Mouse (Mus musculus) CH12.LX (cell line): ENCODE measurements around the gene Slc27a1. TPM values are rescaled to one million over a fixed set of nuclear protein-coding genes. Genes with fewer than 3 reads are reported as not detected.

Experiments used
- DNase-seq: peaks from one replicate; pipeline ENCODE4 v3.0.0-alpha.2; 2013; ENCODE audit errors: extremely low read depth
- H3K27ac ChIP-seq: 2 replicates; pipeline ENCODE4 v1.5.1; 2012; ENCODE audit warnings: low read depth, mild to moderate bottlenecking, control low read depth, moderate library complexity; ENCODE audit not compliant: insufficient read depth
- H3K27me3 ChIP-seq: replicated peaks from 2 replicates; pipeline ENCODE3; 2012; ENCODE audit warnings: inconsistent platforms
- H3K36me3 ChIP-seq, 2 experiments: replicated peaks in 1 of 2; 2 replicates each; pipeline versions ENCODE3 to v1.6.1; 2012; ENCODE audit warnings: inconsistent platforms in 1 of 2, low read length in 1 of 2, mild to moderate bottlenecking in 1 of 2, mixed read lengths in 1 of 2, moderate library complexity in 1 of 2; ENCODE audit not compliant: control insufficient read depth in 1 of 2, insufficient read depth in 1 of 2
- H3K4me1 ChIP-seq, 2 experiments: 2 replicates each; pipeline ENCODE4 v1.6.1; 2012; ENCODE audit warnings: inconsistent platforms in 1 of 2, moderate library complexity in 1 of 2; ENCODE audit not compliant: insufficient read depth in 2 of 2, control insufficient read depth in 1 of 2
- H3K4me2 ChIP-seq: 2 replicates; pipeline ENCODE4 v1.6.1; 2012; ENCODE audit warnings: low read depth, mild to moderate bottlenecking, control low read depth; ENCODE audit not compliant: poor library complexity, insufficient read depth, severe bottlenecking
- H3K4me3 ChIP-seq, 3 experiments: fragments of 150-350 bp in 1 of 3; sonication (generic) in 1 of 3; replicated peaks in 1 of 3; 2 replicates each; pipeline versions ENCODE3 to v1.5.1; 2011 to 2012; ENCODE audit warnings: low read depth in 2 of 3, low read length in 2 of 3, mild to moderate bottlenecking in 2 of 3, moderate library complexity in 2 of 3, control low read depth in 1 of 3, improper control_type of control experiment in 1 of 3, inconsistent platforms in 1 of 3, mixed read lengths in 1 of 3; ENCODE audit not compliant: poor library complexity in 1 of 3
- H3K79me2 ChIP-seq: replicated peaks from 2 replicates; pipeline ENCODE4 v1.6.1; 2012; ENCODE audit warnings: mild to moderate bottlenecking, moderate library complexity; ENCODE audit not compliant: control insufficient read depth, poor library complexity, insufficient read depth, severe bottlenecking; ENCODE audit errors: extremely low read depth
- H3K9ac ChIP-seq: 2 replicates; pipeline ENCODE4 v1.6.1; 2012; ENCODE audit warnings: low read depth, mild to moderate bottlenecking, control low read depth, moderate library complexity; ENCODE audit not compliant: insufficient read depth
- H3K9me3 ChIP-seq: replicated peaks from 2 replicates; pipeline ENCODE3; 2012; ENCODE audit warnings: low read length, inconsistent platforms, mixed read lengths
- BHLHE40 ChIP-seq: IDR thresholded peaks from 2 replicates; pipeline ENCODE4 v1.6.1; 2011; ENCODE audit warnings: mild to moderate bottlenecking, low read depth, low read length, improper control_type of control experiment
- CHD2 ChIP-seq: IDR thresholded peaks from 2 replicates; pipeline ENCODE4 v1.6.1; 2011; ENCODE audit warnings: low read length, improper control_type of control experiment
- CTCF ChIP-seq, 2 experiments: IDR thresholded peaks in 1 of 2; conservative IDR thresholded peaks in 1 of 2; 2 replicates each; pipeline ENCODE4 v1.5.1; 2011 to 2012; ENCODE audit warnings: low read depth in 2 of 2, low read length in 2 of 2, improper control_type of control experiment in 1 of 2, inconsistent platforms in 1 of 2, mild to moderate bottlenecking in 1 of 2, moderate library complexity in 1 of 2
- ELF1 ChIP-seq: IDR thresholded peaks from 2 replicates; pipeline ENCODE4 v1.6.1; 2014; ENCODE audit warnings: low read depth, mild to moderate bottlenecking, inconsistent platforms, low read length, improper control_type of control experiment
- EP300 ChIP-seq: IDR thresholded peaks from 2 replicates; pipeline ENCODE4 v1.6.1; 2011; ENCODE audit warnings: low read length, improper control_type of control experiment
- ETS1 ChIP-seq: conservative IDR thresholded peaks from 2 replicates; pipeline ENCODE4 v1.6.1; 2012; ENCODE audit warnings: low read depth, mild to moderate bottlenecking, inconsistent platforms, low read length, improper control_type of control experiment, moderate library complexity
- IRF4 ChIP-seq: IDR thresholded peaks from 2 replicates; pipeline ENCODE4 v1.6.1; 2014; ENCODE audit warnings: low read depth, mild to moderate bottlenecking, inconsistent platforms, low read length, improper control_type of control experiment
- JUN ChIP-seq: IDR thresholded peaks from 2 replicates; pipeline ENCODE4 v1.6.1; 2011; ENCODE audit warnings: low read depth, mild to moderate bottlenecking, low read length, improper control_type of control experiment, moderate library complexity; ENCODE audit not compliant: insufficient read depth
- JUND ChIP-seq: conservative IDR thresholded peaks from 2 replicates; pipeline ENCODE4 v1.6.1; 2011; ENCODE audit warnings: low read depth, low read length, improper control_type of control experiment
- MAX ChIP-seq: IDR thresholded peaks from 2 replicates; pipeline ENCODE4 v1.6.1; 2011; ENCODE audit warnings: low read length, improper control_type of control experiment
- MEF2A ChIP-seq: IDR thresholded peaks from 2 replicates; pipeline ENCODE4 v1.6.1; 2014; ENCODE audit warnings: low read depth, mild to moderate bottlenecking, inconsistent platforms, low read length, improper control_type of control experiment, borderline replicate concordance
- MXI1 ChIP-seq: IDR thresholded peaks from 2 replicates; pipeline ENCODE4 v1.6.1; 2011; ENCODE audit warnings: mild to moderate bottlenecking, low read depth, low read length, improper control_type of control experiment
- MYC ChIP-seq: IDR thresholded peaks from 2 replicates; pipeline ENCODE4 v1.6.1; 2011; ENCODE audit warnings: low read depth, mild to moderate bottlenecking, improper control_type of control experiment, low read length
- NELFE ChIP-seq: IDR thresholded peaks from 2 replicates; pipeline ENCODE4 v1.6.1; 2011; ENCODE audit warnings: low read depth, low read length, improper control_type of control experiment
- NRF1 ChIP-seq: IDR thresholded peaks from 2 replicates; pipeline ENCODE4 v1.6.1; 2014; ENCODE audit warnings: low read depth, mild to moderate bottlenecking, inconsistent platforms, low read length, improper control_type of control experiment, moderate library complexity
- POLR2A ChIP-seq: IDR thresholded peaks from 2 replicates; pipeline ENCODE4 v1.6.1; 2011; ENCODE audit warnings: low read depth, mild to moderate bottlenecking, improper control_type of control experiment, low read length
- RAD21 ChIP-seq: IDR thresholded peaks from 2 replicates; pipeline ENCODE4 v1.6.1; 2011; ENCODE audit warnings: low read depth, mild to moderate bottlenecking, low read length, improper control_type of control experiment, moderate library complexity
- SMC3 ChIP-seq: IDR thresholded peaks from 2 replicates; pipeline ENCODE4 v1.6.1; 2011; ENCODE audit warnings: low read depth, low read length, improper control_type of control experiment
- TBP ChIP-seq: conservative IDR thresholded peaks from 2 replicates; pipeline ENCODE4 v1.6.1; 2011; ENCODE audit warnings: low read depth, low read length, improper control_type of control experiment
- TCF12 ChIP-seq: IDR thresholded peaks from 2 replicates; pipeline ENCODE4 v1.6.1; 2014; ENCODE audit warnings: low read depth, mild to moderate bottlenecking, inconsistent platforms, low read length, improper control_type of control experiment
- USF1 ChIP-seq: IDR thresholded peaks from 2 replicates; pipeline ENCODE4 v1.6.1; 2014; ENCODE audit warnings: low read depth, mild to moderate bottlenecking, inconsistent platforms, low read length, improper control_type of control experiment
- ZMIZ1 ChIP-seq: IDR thresholded peaks from 2 replicates; pipeline ENCODE4 v1.6.1; 2012; ENCODE audit warnings: low read depth, mild to moderate bottlenecking, inconsistent platforms, low read length, improper control_type of control experiment
- dilution Hi-C: fragments of 300-500 bp; cut with MboI; formaldehyde crosslinking; loops from 2 replicates; pipeline ENCODE4 v1.14.3; 2020; ENCODE audit warnings: low sequenced_read_pairs; ENCODE audit not compliant: extremely low pct_unique_long_range_greater_than_20kb, extremely low pct_ligation_motif_present
- in situ Hi-C: fragments of 300-500 bp; cut with MboI; formaldehyde crosslinking; loops from 3 replicates; pipeline ENCODE4 v1.14.3; 2019; ENCODE audit warnings: low sequenced_read_pairs, low pct_ligation_motif_present, low pct_unique_long_range_greater_than_20kb, mixed read lengths
- polyA plus RNA-seq: library from polyadenylated mRNA; unstranded; fragments of >175 nt; gene quantifications from 2 replicates; pipeline ENCODE4 v1.2.1, GENCODE M21; 2012; ENCODE audit warnings: low read depth; ENCODE audit not compliant: insufficient read length
- total RNA-seq, 2 experiments: library from RNA; depleted of rRNA; stranded (reverse); fragments of 300-350 nt in 1 of 2; fragments of >200 nt in 1 of 2; gene quantifications; 2 replicates each; pipeline ENCODE4 v1.2.3; 2012 to 2014

Gene Slc27a1
- total and polyA plus RNA-seq, 3 experiments: 1.8 to 4.0 (median 2.4) TPM

DNA sequence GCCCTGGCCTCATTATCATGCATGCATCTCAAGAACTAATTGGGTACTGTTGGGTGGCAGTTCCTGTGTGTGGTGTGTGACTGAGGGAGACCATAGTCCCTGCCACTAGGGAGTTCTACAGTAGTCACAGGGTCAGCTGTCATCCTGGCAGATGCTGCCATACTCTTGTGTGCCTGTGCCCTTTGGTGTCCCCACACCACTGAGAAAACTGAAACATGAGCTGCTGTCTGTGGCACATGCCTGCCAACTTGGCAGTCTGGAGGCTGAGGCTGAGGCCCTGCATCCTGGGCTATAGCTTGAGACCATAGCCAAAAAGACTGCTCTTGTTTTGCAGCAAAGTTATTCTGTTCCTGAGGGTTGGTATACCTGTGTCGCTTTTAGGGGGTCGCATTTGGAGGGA lies 51.1 kb downstream of the Slc27a1 start:
- no peaks in the 10 kb centered on the region for H3K79me2 ChIP-seq
- no peak overlapping the region for H3K4me2 ChIP-seq
- peaks cover 87 to 96% of the 10 kb centered on the region in 2 experiments for H3K36me3 ChIP-seq
- H3K9ac ChIP-seq: no peak overlapping the region
- dilution Hi-C loops: no loop called here
- H3K27ac ChIP-seq: no peak overlapping the region
- no peaks in the 10 kb centered on the region for H3K27me3 ChIP-seq
- peaks cover 49% of the 10 kb centered on the region for H3K9me3 ChIP-seq
- TF ChIP-seq SMC3 (no peak), USF1 (no peak), JUND (no peak), TBP (no peak), RAD21 (no peak), MYC (no peak)
- TF ChIP-seq, all 38 proteins: peak for 0
- in situ Hi-C loops: no loop called here
- H3K4me3 ChIP-seq: no peak overlapping the region
- H3K4me1 ChIP-seq: peaks cover 7 to 21% of the 10 kb centered on the region in 2 experiments
- DNase-seq: no peak

GRCm38 (mm10) chr8:71625088-71625487 lies 56.4 kb downstream of the Slc27a1 start:
- Histone ChIP-seq H3K27ac (peak overlapping the region; percentile 72), H3K9me3 (peaks cover 48% of the 10 kb centered on the region), H3K36me3 (peaks cover 52 to 80% of the 10 kb centered on the region in 2 experiments), H3K9ac (no peak overlapping the region), H3K79me2 (no peaks in the 10 kb centered on the region), H3K27me3 (no peaks in the 10 kb centered on the region), H3K4me3 (no peak overlapping the region), H3K4me2 (no peak overlapping the region), H3K4me1 (peaks cover 39 to 53% of the 10 kb centered on the region in 2 experiments)
- TF ChIP-seq NRF1 (no peak), MEF2A (peak; percentile 66), CHD2 (0 out of 2 replicates have a peak, but pooled peaks have one; percentile 46), ETS1 (peak; percentile 19; the same call in 1 of the 2 replicates), BHLHE40 (no peak), MAX (peak; percentile 64; the same call in 1 of the 2 replicates), IRF4 (peak; percentile 98), ZMIZ1 (0 out of 2 replicates have a peak, but pooled peaks have one; percentile 42), ELF1 (peak; percentile 58; the same call in 1 of the 2 replicates), POLR2A (0 out of 2 replicates have a peak, but pooled peaks have one; percentile 22), EP300 (peak; percentile 94), MXI1 (peak; percentile 57), TCF12 (0 out of 2 replicates have a peak, but pooled peaks have one; percentile 28), MYC (0 out of 2 replicates have a peak, but pooled peaks have one; percentile 30), CTCF (conservative IDR thresholded peaks at IDR 0.05 in 1 of 2, IDR thresholded peaks at IDR 0.05 in 1 of 2; ENCODE audit: low read depth in 2 of 2, low read length in 2 of 2) (no peak), NELFE (no peak), JUN (0 out of 2 replicates have a peak, but pooled peaks have one; percentile 26)
- dilution Hi-C loops: no loop called here
- in situ Hi-C loops: no loop called here
- peak; percentile 56 for DNase-seq
